Mouse (Mus musculus): ENCODE measurements at regions not wholly inside any gene's neighbourhood (a gene's known extent, or its start where the extent isn't known, plus 50 kb on each side); places are given as distances from the start of the nearest gene placed in this dataset.

DNA sequence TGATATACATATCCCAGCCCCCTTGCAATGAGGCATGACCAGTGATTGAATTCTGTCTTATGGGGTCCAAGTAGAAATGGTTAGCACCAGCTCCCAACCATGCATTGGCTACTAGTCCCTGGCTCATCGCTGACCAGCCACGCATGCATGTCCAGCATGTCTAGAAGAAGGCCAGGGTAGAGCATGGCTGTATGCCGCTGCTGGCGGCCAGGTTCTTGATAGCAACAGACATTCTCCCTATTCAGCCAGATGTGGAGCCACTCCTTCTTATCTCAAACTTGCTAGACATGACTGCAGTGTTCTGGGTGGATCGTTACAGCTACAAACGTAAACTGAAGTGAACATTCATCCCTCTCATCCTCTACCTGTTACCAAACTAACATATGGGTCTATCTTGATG is 188.6 kb downstream of the Xxylt1 start:
- WGBS: 93% methylated on average over 6 of the region's 6 CpGs
- no peaks in the 10 kb centered on the region for H3K27me3 ChIP-seq (ENCODE audit: control insufficient read depth, insufficient read depth, low read length)
- no peak for TF ChIP-seq CTCF (IDR thresholded peaks at IDR 0.05; ENCODE audit: extremely low read depth, insufficient read depth, insufficient read length, insufficient replicate concordance)
- TF ChIP-seq POLR2A (IDR thresholded peaks at IDR 0.05; ENCODE audit: low read depth, low read length): no peak
- H3K36me3 ChIP-seq (ENCODE audit: control insufficient read depth, insufficient read depth, low read length): no peaks in the 10 kb centered on the region
- no peaks in the 10 kb centered on the region for H3K4me1 ChIP-seq (ENCODE audit: control insufficient read depth, insufficient read depth, insufficient read length)
- H3K4me3 ChIP-seq (ENCODE audit: extremely low read depth, insufficient read depth, insufficient read length): no peak overlapping the region
- H3K27ac ChIP-seq (ENCODE audit: insufficient read depth, low read length): no peak overlapping the region
- DNase-seq (ENCODE audit: low read depth in 1 of 2, low spot score in 2 of 2): no peak

- no peaks in the 10 kb centered on the region for H3K27me3 ChIP-seq (ENCODE audit: control insufficient read depth, insufficient read depth, low read length)
- no peak for DNase-seq (ENCODE audit: low read depth in 1 of 2, low spot score in 2 of 2)
Measured at GRCm38 (mm10) chr16:30894086-30894485, 187.1 kb downstream of the Xxylt1 start.

DNA sequence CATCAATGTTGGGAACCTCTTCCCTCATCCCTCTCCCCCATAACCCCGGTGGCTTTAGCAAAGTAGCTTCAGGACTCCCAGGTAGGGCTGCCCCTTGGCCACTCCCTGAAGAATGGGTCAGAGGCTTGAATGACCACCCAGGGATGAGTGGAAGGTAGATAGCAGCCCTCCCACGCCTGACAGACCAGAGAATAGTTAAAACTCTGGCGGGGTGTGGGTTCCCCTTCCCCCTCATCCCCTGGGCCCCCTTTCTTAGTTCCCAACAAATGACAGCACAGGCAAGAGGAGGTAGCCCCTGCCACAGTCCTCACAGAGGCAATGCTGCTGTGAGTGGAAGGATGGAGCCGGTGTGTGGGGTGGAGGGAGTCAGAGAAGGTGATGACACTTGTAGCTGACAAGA is 186.2 kb downstream of the Xxylt1 start:
- Histone ChIP-seq H3K27ac (ENCODE audit: insufficient read depth, low read length) (no peak overlapping the region), H3K4me1 (ENCODE audit: control insufficient read depth, insufficient read depth, insufficient read length) (no peaks in the 10 kb centered on the region), H3K36me3 (ENCODE audit: control insufficient read depth, insufficient read depth, low read length) (no peaks in the 10 kb centered on the region), H3K4me3 (ENCODE audit: extremely low read depth, insufficient read depth, insufficient read length) (no peak overlapping the region), H3K27me3 (ENCODE audit: control insufficient read depth, insufficient read depth, low read length) (no peaks in the 10 kb centered on the region)
- DNase-seq (ENCODE audit: low read depth in 1 of 2, low spot score in 2 of 2): no peak
- 90% methylated on average over 4 of the region's 4 CpGs for WGBS
- TF ChIP-seq CTCF (IDR thresholded peaks at IDR 0.05; ENCODE audit: extremely low read depth, insufficient read depth, insufficient read length, insufficient replicate concordance) (no peak), POLR2A (IDR thresholded peaks at IDR 0.05; ENCODE audit: low read depth, low read length) (no peak)

More at GRCm38 (mm10) chr16:30894086-30894485, 187.1 kb downstream of the Xxylt1 start:
- TF ChIP-seq CTCF (IDR thresholded peaks at IDR 0.05; ENCODE audit: extremely low read depth, insufficient read depth, insufficient read length, insufficient replicate concordance): no peak
- no peak for TF ChIP-seq POLR2A (IDR thresholded peaks at IDR 0.05; ENCODE audit: low read depth, low read length)
- no peaks in the 10 kb centered on the region for H3K4me1 ChIP-seq (ENCODE audit: control insufficient read depth, insufficient read depth, insufficient read length)
- no peak overlapping the region for H3K4me3 ChIP-seq (ENCODE audit: extremely low read depth, insufficient read depth, insufficient read length)
- H3K36me3 ChIP-seq (ENCODE audit: control insufficient read depth, insufficient read depth, low read length): no peaks in the 10 kb centered on the region
- H3K27ac ChIP-seq (ENCODE audit: insufficient read depth, low read length): no peak overlapping the region

DNA sequence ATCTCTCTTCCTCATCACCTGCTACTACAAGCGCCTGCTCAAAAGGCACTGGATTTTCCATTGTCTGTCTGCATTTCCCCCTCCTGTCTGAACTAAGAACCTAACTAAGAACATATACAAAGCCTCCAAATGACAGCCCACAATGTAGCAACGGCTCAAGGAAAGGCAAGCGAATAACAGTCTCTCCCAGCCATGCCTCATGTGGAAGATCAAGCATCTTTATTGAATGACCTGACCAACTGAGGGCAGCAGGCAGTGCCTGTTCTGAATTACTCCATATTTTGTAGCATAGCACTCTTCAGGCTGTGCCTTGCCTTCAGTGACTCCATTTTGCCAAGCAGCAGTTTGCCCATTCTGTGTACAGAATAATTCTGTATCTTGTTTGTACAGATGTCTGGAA is 183.9 kb downstream of the Xxylt1 start:
- DNase-seq (ENCODE audit: low read depth in 1 of 2, low spot score in 2 of 2): no peak
- TF ChIP-seq POLR2A (IDR thresholded peaks at IDR 0.05; ENCODE audit: low read depth, low read length) (no peak), CTCF (IDR thresholded peaks at IDR 0.05; ENCODE audit: extremely low read depth, insufficient read depth, insufficient read length, insufficient replicate concordance) (no peak)

GRCm38 (mm10) chr16:30900121-30900520 is 181.1 kb downstream of the Xxylt1 start:
- Histone ChIP-seq H3K27ac (ENCODE audit: insufficient read depth, low read length) (no peak overlapping the region), H3K4me3 (ENCODE audit: extremely low read depth, insufficient read depth, insufficient read length) (no peak overlapping the region), H3K36me3 (ENCODE audit: control insufficient read depth, insufficient read depth, low read length) (no peaks in the 10 kb centered on the region), H3K4me1 (ENCODE audit: control insufficient read depth, insufficient read depth, insufficient read length) (no peaks in the 10 kb centered on the region), H3K27me3 (ENCODE audit: control insufficient read depth, insufficient read depth, low read length) (no peaks in the 10 kb centered on the region)
- TF ChIP-seq POLR2A (IDR thresholded peaks at IDR 0.05; ENCODE audit: low read depth, low read length) (no peak), CTCF (IDR thresholded peaks at IDR 0.05; ENCODE audit: extremely low read depth, insufficient read depth, insufficient read length, insufficient replicate concordance) (no peak)
- DNase-seq (ENCODE audit: low read depth in 1 of 2, low spot score in 2 of 2): no peak
- 92% methylated on average over 2 of the region's 2 CpGs for whole genome bisulfite sequencing

More for the DNA sequence above, 183.9 kb downstream of the Xxylt1 start:
- WGBS: 88% methylated on average over 3 of the region's 3 CpGs
- Histone ChIP-seq H3K27me3 (ENCODE audit: control insufficient read depth, insufficient read depth, low read length) (no peaks in the 10 kb centered on the region), H3K36me3 (ENCODE audit: control insufficient read depth, insufficient read depth, low read length) (no peaks in the 10 kb centered on the region), H3K4me3 (ENCODE audit: extremely low read depth, insufficient read depth, insufficient read length) (no peak overlapping the region), H3K4me1 (ENCODE audit: control insufficient read depth, insufficient read depth, insufficient read length) (no peaks in the 10 kb centered on the region), H3K27ac (ENCODE audit: insufficient read depth, low read length) (no peak overlapping the region)

DNA sequence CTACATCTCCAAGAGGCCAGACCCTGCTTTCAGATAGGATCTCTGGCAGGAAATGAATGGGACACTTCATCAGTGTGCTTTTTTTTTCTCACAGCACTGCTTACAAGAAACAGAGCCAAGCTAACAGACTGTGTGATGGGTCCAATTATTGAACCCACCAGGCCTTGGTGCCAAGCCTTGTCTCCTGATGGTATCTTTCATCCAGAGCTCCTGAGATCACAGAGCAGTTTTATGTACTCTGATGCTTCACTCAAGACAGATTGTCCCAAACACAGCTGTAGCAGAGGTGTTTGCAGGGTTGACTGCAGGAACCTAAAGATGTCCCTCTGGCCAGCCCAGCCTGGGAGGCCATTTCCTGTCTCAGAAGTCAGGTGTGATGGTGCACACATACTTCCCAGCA is 179.9 kb downstream of the Xxylt1 start:
- no peak overlapping the region for H3K27ac ChIP-seq (ENCODE audit: insufficient read depth, low read length)
- H3K4me3 ChIP-seq (ENCODE audit: extremely low read depth, insufficient read depth, insufficient read length): no peak overlapping the region
- DNase-seq (ENCODE audit: low read depth in 1 of 2, low spot score in 2 of 2): no peak

More for the DNA sequence above, 179.9 kb downstream of the Xxylt1 start:
- Histone ChIP-seq H3K4me1 (ENCODE audit: control insufficient read depth, insufficient read depth, insufficient read length) (no peaks in the 10 kb centered on the region), H3K36me3 (ENCODE audit: control insufficient read depth, insufficient read depth, low read length) (no peaks in the 10 kb centered on the region), H3K27me3 (ENCODE audit: control insufficient read depth, insufficient read depth, low read length) (no peaks in the 10 kb centered on the region)
- TF ChIP-seq POLR2A (IDR thresholded peaks at IDR 0.05; ENCODE audit: low read depth, low read length) (no peak), CTCF (IDR thresholded peaks at IDR 0.05; ENCODE audit: extremely low read depth, insufficient read depth, insufficient read length, insufficient replicate concordance) (no peak)

Data from spleen, adult 2 months (tissue).